Mouse (Mus musculus) retina, postnatal 7 days (tissue): ENCODE data around the gene Zgpat.

Source experiments
- DNase-seq: peaks from one replicate; pipeline ENCODE4 v3.0.0-alpha.2; 2012; ENCODE audit warnings: low read depth, low spot score

Zgpat gene

DNA sequence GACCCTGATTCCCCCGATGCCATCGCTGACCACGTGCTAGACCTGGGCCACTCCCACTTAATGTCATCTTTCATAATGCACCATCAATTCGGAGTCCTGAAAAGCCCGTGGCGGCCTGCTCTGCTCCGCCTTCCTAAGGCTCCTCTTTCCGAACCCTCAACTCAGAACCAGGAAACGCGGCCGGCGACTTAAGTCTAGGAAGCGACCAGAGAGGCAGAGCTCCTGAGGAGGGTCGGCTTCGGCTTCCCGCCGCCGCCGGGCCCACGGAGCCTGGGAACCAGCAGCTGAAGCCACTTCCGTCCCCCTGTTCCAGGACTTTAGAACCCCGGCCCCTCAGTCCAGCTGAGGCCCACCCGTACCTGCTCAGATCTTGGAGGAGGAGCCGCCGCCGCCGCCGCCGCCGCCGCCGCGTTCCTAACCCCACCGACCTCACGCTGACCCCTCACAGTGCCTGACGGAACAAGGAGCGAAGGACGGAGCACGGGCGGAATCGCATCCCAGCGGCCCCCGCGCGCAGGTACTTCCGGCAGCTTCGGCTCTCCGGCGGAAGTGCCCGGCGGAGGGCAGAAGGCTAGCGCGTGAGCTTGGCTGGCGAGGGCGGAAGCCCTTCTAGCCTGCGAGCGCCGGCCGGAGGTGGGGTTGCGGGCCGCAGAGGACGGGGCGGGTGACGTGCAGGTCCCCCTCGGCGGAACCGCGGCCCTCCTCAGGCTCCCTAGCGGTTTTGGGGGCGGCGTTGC is at the start of gene Zgpat, which contains the start of gene Arfrp1:
Gene Zgpat, plus strand, starts transcription at position 69 of the 737 bp plus-strand sequence.
Gene Arfrp1, minus strand, starts transcription at position 545 of the 737 bp plus-strand sequence.
- DNase-seq = peak; percentile 78

DNA sequence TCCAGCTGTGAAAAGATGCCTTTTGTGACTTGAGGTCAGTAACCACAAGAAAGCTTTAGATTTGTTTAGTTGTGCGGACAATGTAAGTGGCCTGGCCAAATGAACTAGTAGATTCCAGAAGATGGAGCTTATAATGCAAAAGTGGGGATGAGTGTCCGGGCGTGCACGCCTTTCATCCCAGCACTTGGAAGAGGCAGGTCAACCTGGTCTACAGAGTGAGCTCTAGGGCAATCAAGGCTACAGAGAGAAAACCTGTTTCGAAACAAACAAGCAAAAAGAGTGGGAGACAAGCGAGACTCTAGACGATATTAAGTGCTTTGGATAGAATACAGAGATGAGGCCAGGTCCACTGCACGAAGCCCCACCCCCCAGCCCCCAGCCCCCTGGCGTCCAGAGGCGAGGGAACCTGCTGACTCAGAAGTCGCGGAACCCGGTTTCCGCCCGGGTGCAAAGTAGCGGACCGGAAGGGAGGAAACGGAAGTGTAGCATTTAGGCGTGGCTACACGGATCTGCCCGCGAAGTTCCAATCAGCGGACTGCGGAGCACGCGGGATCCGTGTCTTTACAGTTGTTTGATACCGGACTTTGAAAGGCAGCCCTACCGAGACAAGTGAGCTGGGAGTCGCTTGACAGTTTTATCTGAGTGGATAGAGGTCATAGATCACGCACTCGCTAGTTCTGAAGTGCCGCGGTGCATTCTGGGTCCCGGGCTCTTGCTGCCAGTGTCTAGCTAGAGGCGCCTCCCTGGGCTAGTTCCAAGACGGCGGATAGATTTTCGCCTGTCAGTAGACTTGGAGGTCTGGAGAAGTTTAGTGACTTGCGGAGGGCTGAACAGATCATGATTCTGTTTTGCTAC is 45.3 kb upstream of the Zgpat start, which contains the start of gene Rtel1:
Gene Rtel1, plus strand, starts transcription at position 492 of the 855 bp plus-strand sequence.
- DNase-seq = peak; percentile 80

- DNase-seq = no peak
These were observed 44.6 kb upstream of the Zgpat start for GRCm38 (mm10) chr2:181320103-181320499.

DNA sequence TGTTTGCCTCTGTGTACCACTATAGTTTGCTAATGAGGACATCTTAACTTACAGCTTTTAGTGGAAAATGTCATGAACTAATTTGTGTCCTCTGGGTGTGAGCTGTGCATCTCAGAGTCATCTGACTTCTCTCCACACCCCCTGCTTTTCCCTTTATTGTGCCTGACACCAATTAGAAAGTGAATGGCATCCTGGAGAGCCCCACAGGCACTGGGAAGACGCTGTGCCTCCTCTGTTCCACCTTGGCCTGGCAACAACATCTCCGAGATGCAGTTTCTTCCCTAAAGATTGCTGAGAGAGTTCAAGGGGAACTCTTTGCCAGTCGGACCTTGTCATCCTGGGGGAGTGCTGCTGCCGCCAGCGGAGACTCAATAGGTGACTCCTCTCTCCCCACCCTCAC is 42.6 kb upstream of the Zgpat start:
- no peak for DNase-seq

DNA sequence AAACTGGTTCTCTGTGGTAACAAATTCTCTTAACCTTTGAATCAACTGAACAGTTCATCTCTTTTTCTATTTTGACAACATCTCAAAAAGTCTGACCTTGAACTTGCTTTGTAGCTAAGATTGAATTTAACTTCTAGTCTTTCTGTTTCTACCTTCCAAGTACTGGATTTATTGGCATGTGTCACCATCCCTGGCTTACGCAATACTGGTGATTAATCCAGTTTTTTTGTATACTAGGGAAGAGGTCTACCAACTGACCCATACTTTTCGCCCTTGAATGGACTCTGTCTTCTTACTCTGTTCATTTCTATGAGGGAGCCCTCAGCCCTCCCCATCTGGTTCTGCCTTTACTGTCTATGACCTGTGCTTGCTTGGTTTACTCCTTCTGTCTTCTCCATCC is 38.6 kb upstream of the Zgpat start:
- DNase-seq = no peak

- no peak for DNase-seq
These were observed 32.2 kb upstream of the Zgpat start for GRCm38 (mm10) chr2:181332542-181332941.

GRCm38 (mm10) chr2:181334023-181334422 is 30.7 kb upstream of the Zgpat start:
- DNase-seq = no peak

- no peak for DNase-seq
These were observed 24.3 kb upstream of the Zgpat start for GRCm38 (mm10) chr2:181340426-181340825.

DNA sequence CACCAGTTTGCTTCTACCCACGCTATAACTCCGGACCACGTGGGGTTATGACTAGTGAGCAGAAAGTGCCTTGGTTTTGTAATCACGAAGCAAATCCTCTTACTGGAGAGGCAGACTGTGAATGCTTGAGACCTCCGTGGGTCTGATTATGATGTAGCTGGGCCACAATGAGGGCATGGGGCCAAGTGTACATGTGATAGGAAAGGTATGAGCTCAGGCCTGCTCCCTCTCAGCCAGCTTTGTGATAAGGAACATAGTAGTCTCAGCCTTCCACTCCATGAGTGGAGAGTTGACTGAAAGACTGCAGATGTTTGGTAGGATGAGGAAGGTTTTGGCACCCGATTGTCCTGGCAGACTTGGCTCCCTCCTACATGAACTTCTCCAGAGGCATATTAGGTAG is 22.0 kb upstream of the Zgpat start:
- DNase-seq = no peak

- no peak for DNase-seq
These were observed 7.9 kb upstream of the Zgpat start for GRCm38 (mm10) chr2:181356780-181357179.

GRCm38 (mm10) chr2:181363946-181364345 is 782 bp upstream of the Zgpat start:
- no peak for DNase-seq

- no peak for DNase-seq
These were observed 255 bp upstream of the Zgpat start for GRCm38 (mm10) chr2:181364487-181364859.

DNA sequence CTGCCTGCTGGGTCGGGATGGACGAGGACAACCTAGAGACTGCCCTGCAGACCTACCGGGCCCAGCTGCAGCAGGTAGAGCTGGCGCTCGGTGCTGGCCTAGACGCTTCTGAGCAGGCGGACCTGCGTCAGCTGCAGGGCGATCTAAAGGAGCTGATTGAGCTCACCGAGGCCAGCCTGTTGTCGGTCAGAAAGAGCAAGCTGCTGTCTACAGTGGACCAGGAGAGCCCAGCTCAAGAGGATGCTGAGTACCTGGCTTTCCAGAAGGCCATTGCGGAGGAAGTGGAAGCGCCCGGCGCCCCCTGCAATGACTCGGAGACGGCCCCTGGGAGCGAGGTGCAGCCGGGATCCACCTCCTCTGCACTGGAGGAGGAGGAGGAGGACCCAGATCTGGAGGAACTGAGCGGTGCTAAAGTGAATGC is 937 bp downstream of the Zgpat start:
- DNase-seq = no peak

- no peak for DNase-seq
These were observed 5.3 kb downstream of the Zgpat start for GRCm38 (mm10) chr2:181370001-181370400.

- DNase-seq = no peak
These were observed 11.1 kb downstream of the Zgpat start for GRCm38 (mm10) chr2:181375787-181376186.

DNA sequence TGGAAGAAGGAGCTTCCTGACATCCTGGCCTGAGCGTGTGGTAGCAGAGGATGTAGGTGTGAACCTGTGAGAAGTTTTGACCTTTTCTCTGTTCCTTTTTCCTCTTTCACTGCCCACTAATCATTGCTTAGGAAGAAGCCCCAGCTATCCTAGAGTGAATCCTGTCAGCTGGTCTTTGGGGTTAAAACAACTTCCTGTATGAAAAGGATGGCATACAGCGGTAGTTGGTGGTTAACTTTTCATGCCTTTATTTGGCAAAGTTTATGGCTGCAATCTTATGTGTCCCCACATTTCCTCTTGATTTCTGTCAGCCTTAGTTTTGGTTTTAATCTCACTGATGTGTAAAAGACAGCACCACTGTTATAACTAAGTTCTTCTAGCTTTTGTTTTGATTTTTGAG is 12.5 kb downstream of the Zgpat start:
- no peak for DNase-seq

GRCm38 (mm10) chr2:181378701-181379100 is 14.0 kb downstream of the Zgpat start:
- no peak for DNase-seq

DNA sequence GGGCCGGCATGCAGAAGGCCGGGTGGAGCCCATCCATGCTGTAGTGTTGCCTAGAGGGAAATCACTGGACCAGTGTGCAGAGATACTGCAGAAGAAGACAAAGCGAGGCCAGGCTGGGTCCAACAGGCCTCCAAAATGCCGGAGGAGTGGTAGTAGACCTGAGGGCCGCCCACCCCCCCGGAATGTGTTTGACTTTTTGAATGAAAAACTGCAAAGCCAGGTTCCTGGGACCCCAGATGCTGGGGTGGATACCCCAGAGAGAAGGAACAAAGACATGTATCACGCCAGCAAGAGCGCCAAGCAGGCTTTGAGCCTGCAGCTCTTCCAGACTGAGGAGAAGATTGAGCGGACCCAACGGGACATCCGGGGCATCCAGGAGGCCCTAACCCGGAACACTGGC is 15.1 kb downstream of the Zgpat start, which contains the start of gene Lime1:
Gene Lime1, plus strand, starts transcription at position 301 of the 400 bp plus-strand sequence.
- no peak for DNase-seq

GRCm38 (mm10) chr2:181380251-181380650 is 15.5 kb downstream of the Zgpat start:
- no peak for DNase-seq

- DNase-seq = no peak
These were observed 16.4 kb downstream of the Zgpat start for GRCm38 (mm10) chr2:181381107-181381506.

- no peak for DNase-seq
These were observed 17.0 kb downstream of the Zgpat start for GRCm38 (mm10) chr2:181381631-181382306.

DNA sequence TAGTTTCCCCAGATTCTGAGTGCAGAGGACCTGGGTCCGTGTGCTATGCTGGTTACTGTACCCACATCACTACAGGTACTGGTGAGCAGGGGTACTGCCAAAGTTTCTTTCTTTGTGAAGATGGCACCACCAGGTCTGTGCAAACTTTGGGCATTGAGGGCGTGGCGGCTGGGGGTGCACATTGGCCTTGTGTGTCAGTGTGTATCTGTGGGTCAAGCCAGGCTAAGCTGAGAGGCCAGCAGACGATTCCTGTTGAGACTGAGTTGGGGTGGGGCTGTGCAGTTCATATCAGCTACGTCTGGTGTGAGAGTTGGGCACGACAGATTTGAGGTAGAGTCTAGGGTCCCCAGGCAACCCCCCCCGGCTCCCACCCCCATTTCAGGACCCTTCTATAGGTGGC is 19.7 kb downstream of the Zgpat start:
- DNase-seq = no peak
